Mouse (Mus musculus) stomach, embryonic 14.5 days (tissue): ENCODE measurements around the gene Thsd4. TPM values are rescaled to one million over a fixed set of nuclear protein-coding genes. Genes with fewer than 3 reads are reported as not detected.
A peak's percentile ranks its signal among the peaks of the same experiment; 100 is the strongest.

ENCODE experiments used
- ATAC-seq: fragments of 200-750 bp; cut with Nextera tagmentation; 2 replicates; pipeline ENCODE4 v1.8.0; 2017; ENCODE audit warnings: low read depth, moderate TSS enrichment; ENCODE audit not compliant: insufficient number of reproducible peaks, insufficient read depth, low FRiP score
- H3K27ac ChIP-seq: fragments of 300-500 bp; sonication (generic); 2 replicates; pipeline ENCODE4 v1.5.1; 2014; ENCODE audit warnings: mild to moderate bottlenecking, low read length, moderate library complexity, mixed read lengths
- H3K27me3 ChIP-seq: fragments of 300-500 bp; sonication (generic); 2 replicates; pipeline ENCODE4 v1.6.1; 2014; ENCODE audit warnings: low read length, control low read depth, mixed read lengths; ENCODE audit not compliant: control insufficient read depth, insufficient read depth
- H3K36me3 ChIP-seq: fragments of 300-500 bp; sonication (generic); 2 replicates; pipeline ENCODE4 v1.6.1; 2014; ENCODE audit warnings: mild to moderate bottlenecking, control low read depth, low read length, moderate library complexity, mixed read lengths; ENCODE audit not compliant: control insufficient read depth, insufficient read depth
- H3K4me1 ChIP-seq: fragments of 300-500 bp; sonication (generic); 2 replicates; pipeline ENCODE4 v1.6.1; 2014; ENCODE audit warnings: low read length, control low read depth, mixed read lengths; ENCODE audit not compliant: control insufficient read depth, insufficient read depth
- H3K4me2 ChIP-seq: fragments of 300-500 bp; sonication (generic); replicated peaks from 2 replicates; pipeline ENCODE4 v1.6.1; 2014; ENCODE audit warnings: low read depth, low read length, control low read depth
- H3K4me3 ChIP-seq: fragments of 300-500 bp; sonication (generic); 2 replicates; pipeline ENCODE4 v1.5.1; 2014; ENCODE audit warnings: low read depth, low read length, control low read depth
- H3K9ac ChIP-seq: fragments of 300-500 bp; sonication (generic); replicated peaks from 2 replicates; pipeline ENCODE4 v1.6.1; 2014; ENCODE audit warnings: low read depth, mild to moderate bottlenecking, control low read depth, low read length, moderate library complexity, mixed read lengths
- H3K9me3 ChIP-seq: fragments of 300-500 bp; sonication (generic); 2 replicates; pipeline ENCODE4 v1.6.1; 2016; ENCODE audit warnings: low read depth, low read length, control low read depth; ENCODE audit not compliant: control insufficient read depth
- WGBS: fragments of 180-500 bp; shearing (Covaris S2); extraction: QIAGEN DNeasy Blood & Tissue Kit; methylation state at CpG from one replicate; pipeline ENCODE4 v1.1.7; 2014; 5-methylcytosine and 5-hydroxymethylcytosine counted together
- polyA plus RNA-seq: library from polyadenylated mRNA; unstranded; fragments of >200 nt; fragmentation: Nextera tagmentation; extraction: Ambion mirVana; gene quantifications from 2 replicates; pipeline ENCODE4 v1.2.1, GENCODE M21; 2014

Gene Thsd4
- polyA plus RNA-seq, 1 experiment from 2014 or later = 27.2 TPM

DNA sequence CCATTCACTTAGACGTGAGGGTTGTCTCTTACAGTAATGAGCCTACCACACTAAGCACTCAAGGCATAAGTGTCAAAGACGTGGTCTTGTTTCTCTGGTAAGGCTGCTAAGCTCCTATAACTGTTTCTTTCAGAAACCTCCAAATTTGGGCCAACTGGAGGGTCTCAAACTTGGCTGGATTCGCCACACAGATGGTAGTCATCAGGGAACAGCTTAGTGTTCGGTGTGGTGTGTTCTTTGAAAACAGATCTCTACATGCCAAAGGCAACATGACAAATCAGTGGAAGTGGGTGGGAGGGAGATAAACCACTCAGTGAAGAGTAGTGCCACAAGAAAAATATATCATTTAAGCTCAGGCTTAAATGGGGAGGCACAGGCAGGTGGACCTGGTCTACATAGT, 191.9 kb downstream of the Thsd4 start:
- H3K36me3 ChIP-seq = no peaks in the 10 kb centered on the region
- WGBS = 74% methylated on average over 4 of the region's 4 CpGs
- ATAC-seq = no peak
- H3K4me2 ChIP-seq = no peak overlapping the region
- no peaks in the 10 kb centered on the region for H3K4me1 ChIP-seq
- no peak overlapping the region for H3K27ac ChIP-seq
- no peak overlapping the region for H3K9ac ChIP-seq
- no peak overlapping the region for H3K4me3 ChIP-seq
- H3K9me3 ChIP-seq = no peaks in the 10 kb centered on the region
- no peaks in the 10 kb centered on the region for H3K27me3 ChIP-seq

DNA sequence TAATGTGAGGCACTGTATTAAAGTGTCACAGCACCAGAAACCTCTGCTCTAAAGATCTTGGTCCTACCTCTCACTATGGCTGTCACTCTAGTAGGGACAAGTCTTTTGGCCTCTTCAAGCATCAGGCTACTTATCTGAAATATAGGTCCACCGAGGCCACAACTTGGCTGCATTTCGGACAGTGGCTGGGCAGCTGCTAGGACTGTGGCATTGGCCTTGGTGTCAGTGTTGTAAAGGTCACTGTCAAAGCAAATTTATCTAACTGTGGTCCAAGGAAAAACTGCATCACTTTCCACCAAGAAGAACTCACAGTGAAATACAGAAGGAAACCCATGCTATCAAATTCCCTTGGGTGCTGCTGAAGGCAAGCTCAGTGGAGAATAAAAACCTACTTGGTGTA, 197.1 kb downstream of the Thsd4 start:
- Histone ChIP-seq H3K4me3 (no peak overlapping the region), H3K27ac (no peak overlapping the region), H3K9me3 (no peaks in the 10 kb centered on the region), H3K4me1 (peaks cover 9% of the 10 kb centered on the region; the same call in 1 of the 2 replicates), H3K36me3 (no peaks in the 10 kb centered on the region), H3K27me3 (no peaks in the 10 kb centered on the region), H3K4me2 (no peak overlapping the region), H3K9ac (no peak overlapping the region)
- WGBS = 90% methylated on average over 2 of the region's 2 CpGs
- no peak for ATAC-seq

DNA sequence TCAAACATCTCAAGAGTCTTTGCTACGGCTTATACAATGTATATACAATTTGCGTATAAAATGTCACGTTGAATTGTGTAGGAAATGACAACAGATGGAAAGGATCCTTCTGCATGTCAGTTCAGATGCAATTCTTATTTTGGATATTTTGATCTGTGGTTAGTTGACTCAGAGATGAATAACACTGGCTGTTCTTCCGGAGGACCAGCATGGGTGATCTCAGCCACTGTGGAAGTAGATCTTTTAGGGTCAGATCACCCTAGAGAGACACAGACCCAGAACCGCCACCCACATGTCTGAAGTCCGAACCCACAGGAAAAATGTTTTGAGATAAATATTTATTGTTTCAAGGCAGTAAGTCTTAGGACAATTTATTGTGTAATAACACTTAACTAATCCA, 198.4 kb downstream of the Thsd4 start:
- 57% methylated on average over 6 of the region's 6 CpGs for WGBS
- peaks cover 12% of the 10 kb centered on the region for H3K4me1 ChIP-seq
- H3K4me3 ChIP-seq = no peak overlapping the region
- H3K9ac ChIP-seq = no peak overlapping the region
- H3K9me3 ChIP-seq = no peaks in the 10 kb centered on the region
- no peaks in the 10 kb centered on the region for H3K36me3 ChIP-seq
- no peak overlapping the region for H3K27ac ChIP-seq
- H3K4me2 ChIP-seq = no peak overlapping the region
- H3K27me3 ChIP-seq = no peaks in the 10 kb centered on the region
- ATAC-seq = no peak

DNA sequence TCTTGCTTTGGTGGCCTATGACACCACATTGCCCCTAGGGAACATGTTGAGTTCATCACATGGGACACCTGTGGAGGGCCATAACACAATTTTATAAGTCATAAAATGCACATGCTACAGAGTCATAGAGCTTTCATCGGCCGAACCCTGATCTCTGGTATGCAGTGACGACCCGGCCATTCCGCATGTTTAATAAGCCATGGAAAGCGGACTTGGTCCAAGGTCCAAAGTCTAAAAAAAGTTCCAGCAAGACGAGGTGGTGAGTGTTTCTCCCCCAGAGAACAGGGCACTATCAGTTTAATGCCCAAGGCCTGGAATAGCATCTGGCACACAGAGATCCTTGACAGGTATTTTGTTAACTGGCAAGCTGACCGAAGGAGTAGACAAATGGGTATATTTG, 204.6 kb downstream of the Thsd4 start:
- no peaks in the 10 kb centered on the region for H3K36me3 ChIP-seq
- no peaks in the 10 kb centered on the region for H3K27me3 ChIP-seq
- no peak for ATAC-seq
- 92% methylated on average over 8 of the region's 8 CpGs for WGBS
- H3K9ac ChIP-seq = no peak overlapping the region
- H3K27ac ChIP-seq = no peak overlapping the region
- H3K4me1 ChIP-seq = peaks cover 5% of the 10 kb centered on the region
- H3K4me3 ChIP-seq = no peak overlapping the region
- no peak overlapping the region for H3K4me2 ChIP-seq
- no peaks in the 10 kb centered on the region for H3K9me3 ChIP-seq

DNA sequence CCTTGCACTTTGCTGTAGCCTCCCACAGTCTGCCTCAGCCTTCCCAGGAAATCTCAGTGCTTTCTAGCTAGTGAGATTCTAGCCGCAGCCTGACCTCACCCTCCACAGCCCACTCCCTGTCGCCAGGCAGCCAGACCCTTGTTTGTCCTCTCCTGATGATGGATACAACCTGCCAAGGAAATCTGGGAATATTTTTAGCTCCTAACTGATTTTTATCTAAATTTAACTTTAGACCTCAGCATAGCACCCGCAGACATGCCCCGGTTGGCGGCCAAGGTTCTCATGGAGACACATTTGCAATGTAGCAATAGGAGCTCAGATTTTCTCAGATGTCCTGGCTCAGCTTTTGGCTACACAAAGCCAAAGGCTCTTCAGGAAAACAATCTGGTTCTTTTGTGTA, 205.3 kb downstream of the Thsd4 start:
- no peak for ATAC-seq
- WGBS = 46% methylated on average over 5 of the region's 5 CpGs
- H3K27ac ChIP-seq = no peak overlapping the region
- no peaks in the 10 kb centered on the region for H3K27me3 ChIP-seq
- H3K4me1 ChIP-seq = peaks cover 4% of the 10 kb centered on the region
- no peak overlapping the region for H3K9ac ChIP-seq
- H3K4me2 ChIP-seq = no peak overlapping the region
- no peaks in the 10 kb centered on the region for H3K9me3 ChIP-seq
- H3K36me3 ChIP-seq = no peaks in the 10 kb centered on the region
- no peak overlapping the region for H3K4me3 ChIP-seq

DNA sequence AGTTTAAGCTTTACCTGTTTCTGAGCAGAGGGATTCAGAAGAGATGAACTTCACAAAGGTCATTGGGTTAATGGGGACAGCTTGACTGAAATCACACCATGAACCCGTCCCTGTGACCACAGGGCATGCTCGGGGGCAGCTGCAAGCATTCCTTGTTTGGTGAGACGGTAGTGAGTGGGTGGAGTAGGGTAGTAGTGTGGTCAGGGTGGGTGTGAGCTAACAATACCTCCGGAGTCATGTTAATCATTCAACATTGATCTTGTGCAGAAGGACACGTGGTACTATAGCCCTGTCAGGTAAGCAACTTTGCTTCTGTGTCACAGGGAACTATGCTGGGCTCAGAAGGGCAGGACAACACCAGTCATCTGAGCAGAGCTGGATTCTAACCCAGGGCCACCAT, 206.3 kb downstream of the Thsd4 start:
- Histone ChIP-seq H3K4me1 (peaks cover 9% of the 10 kb centered on the region), H3K27me3 (no peaks in the 10 kb centered on the region), H3K4me3 (no peak overlapping the region), H3K27ac (no peak overlapping the region), H3K4me2 (no peak overlapping the region), H3K9ac (no peak overlapping the region), H3K36me3 (no peaks in the 10 kb centered on the region), H3K9me3 (no peaks in the 10 kb centered on the region)
- ATAC-seq = 0 out of 2 replicates have a peak, but pooled peaks have one; percentile 42
- WGBS = 53% methylated on average over 5 of the region's 5 CpGs

DNA sequence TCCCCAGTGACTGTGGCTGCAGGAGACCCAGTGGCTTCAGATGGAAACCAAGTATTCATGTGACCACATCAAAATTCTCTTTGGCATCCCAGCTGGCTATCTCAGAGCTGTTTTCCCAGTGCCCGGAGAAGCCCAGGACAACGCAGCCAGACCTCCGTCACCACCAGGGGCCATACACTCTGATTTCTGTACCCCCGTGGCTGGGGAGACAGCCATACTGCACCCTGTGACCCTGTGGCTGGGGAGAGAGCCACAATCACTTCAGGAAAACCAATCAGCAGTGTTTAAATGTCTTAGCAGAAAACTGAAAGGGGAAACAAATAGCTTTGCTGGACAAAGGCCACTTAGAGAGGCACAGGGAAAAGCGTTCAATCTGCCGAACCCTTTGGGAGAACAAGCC, 208.2 kb downstream of the Thsd4 start:
- no peaks in the 10 kb centered on the region for H3K36me3 ChIP-seq
- no peaks in the 10 kb centered on the region for H3K9me3 ChIP-seq
- H3K27ac ChIP-seq = no peak overlapping the region
- 61% methylated on average over 6 of the region's 6 CpGs for WGBS
- no peak for ATAC-seq
- H3K27me3 ChIP-seq = no peaks in the 10 kb centered on the region
- H3K4me3 ChIP-seq = no peak overlapping the region
- no peak overlapping the region for H3K9ac ChIP-seq
- H3K4me1 ChIP-seq = peaks cover 18% of the 10 kb centered on the region
- H3K4me2 ChIP-seq = no peak overlapping the region

DNA sequence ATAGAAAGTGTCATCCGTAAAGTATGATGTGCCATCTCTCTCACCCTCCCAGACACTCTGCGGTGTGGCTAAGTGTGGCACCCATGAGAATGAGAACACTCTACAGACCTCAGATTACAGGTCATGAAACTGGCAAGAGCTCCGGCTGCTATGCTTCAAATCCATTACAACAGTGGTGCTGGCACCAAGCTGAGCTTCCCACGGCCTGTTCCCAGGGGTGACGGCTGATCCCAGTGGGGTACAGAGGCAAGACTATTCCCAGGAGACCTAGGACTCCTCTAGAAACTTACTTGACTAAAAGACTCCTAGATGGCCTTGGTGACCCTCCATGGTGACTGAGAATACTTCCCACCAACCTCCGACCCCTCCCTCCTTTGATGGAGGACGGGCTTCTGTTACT, 209.2 kb downstream of the Thsd4 start:
- no peaks in the 10 kb centered on the region for H3K27me3 ChIP-seq
- no peak for ATAC-seq
- 91% methylated on average over 7 of the region's 7 CpGs for WGBS
- no peaks in the 10 kb centered on the region for H3K36me3 ChIP-seq
- no peak overlapping the region for H3K27ac ChIP-seq
- H3K4me2 ChIP-seq = no peak overlapping the region
- no peak overlapping the region for H3K4me3 ChIP-seq
- H3K9ac ChIP-seq = no peak overlapping the region
- no peaks in the 10 kb centered on the region for H3K9me3 ChIP-seq
- peaks cover 18% of the 10 kb centered on the region for H3K4me1 ChIP-seq

DNA sequence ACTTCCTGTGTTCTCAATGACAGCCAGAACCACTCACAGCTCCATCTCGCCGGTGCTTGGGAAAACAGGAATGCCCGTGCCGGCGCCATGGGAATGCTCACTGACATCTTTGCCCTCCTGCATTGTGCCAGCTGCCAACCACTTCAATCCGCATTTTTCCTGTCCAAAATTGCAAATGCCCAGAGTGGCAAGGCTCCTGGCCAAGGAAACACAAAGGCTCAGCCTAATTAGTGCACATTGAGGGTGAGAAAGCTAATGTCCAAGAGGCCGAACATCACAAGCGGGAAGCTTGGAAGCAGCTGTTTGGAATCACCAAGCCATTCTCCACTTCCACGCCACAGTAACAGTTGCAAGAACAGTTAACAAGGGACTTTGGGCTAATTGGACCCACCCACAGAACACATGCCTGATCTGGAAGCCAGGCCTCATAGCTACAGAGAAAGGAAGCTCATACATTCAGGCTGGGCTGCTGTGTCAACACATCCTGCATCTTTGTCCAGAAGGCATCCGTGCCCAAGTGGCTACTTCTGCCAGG, 210.2 kb downstream of the Thsd4 start:
- no peak for ATAC-seq

More for the DNA sequence above, 210.2 kb downstream of the Thsd4 start:
- Histone ChIP-seq H3K9ac (no peak overlapping the region), H3K36me3 (no peaks in the 10 kb centered on the region), H3K27ac (peak overlapping the region; percentile 22; the same call in 1 of the 2 replicates), H3K9me3 (no peaks in the 10 kb centered on the region), H3K4me3 (no peak overlapping the region), H3K4me1 (peaks cover 18% of the 10 kb centered on the region), H3K4me2 (no peak overlapping the region), H3K27me3 (no peaks in the 10 kb centered on the region)
- WGBS = 81% methylated on average over 10 of the region's 10 CpGs
